Mouse (Mus musculus) embryonic facial prominence, embryonic 11.5 days (tissue): ENCODE measurements around the gene St6galnac5. TPM values are rescaled to one million over a fixed set of nuclear protein-coding genes. Genes with fewer than 3 reads are reported as not detected.

Experiments used
- ATAC-seq: fragments of 200-750 bp; cut with Nextera tagmentation; replicated peaks from 2 replicates; pipeline ENCODE4 v1.8.0; 2017; ENCODE audit warnings: low read depth; ENCODE audit not compliant: insufficient number of reproducible peaks, low FRiP score, low TSS enrichment
- DNase-seq: peaks from one replicate; pipeline ENCODE4 v3.0.0-alpha.2; 2015; ENCODE audit warnings: low spot score
- H3K27ac ChIP-seq: fragments of 300-500 bp; sonication (generic); replicated peaks from 2 replicates; pipeline ENCODE4 v1.5.1; 2014; ENCODE audit warnings: mild to moderate bottlenecking, low read depth, low read length, control low read depth
- H3K27me3 ChIP-seq: fragments of 300-500 bp; sonication (generic); 2 replicates; pipeline ENCODE4 v1.6.1; 2014; ENCODE audit warnings: mild to moderate bottlenecking, low read length, moderate library complexity, mixed read lengths; ENCODE audit not compliant: control insufficient read depth, insufficient read depth
- H3K36me3 ChIP-seq: fragments of 300-500 bp; sonication (generic); replicated peaks from 2 replicates; pipeline ENCODE4 v1.6.1; 2014; ENCODE audit warnings: low read depth, mild to moderate bottlenecking, low read length, moderate library complexity, mixed read lengths; ENCODE audit not compliant: control insufficient read depth, insufficient read depth
- H3K4me1 ChIP-seq: fragments of 300-500 bp; sonication (generic); 2 replicates; pipeline ENCODE4 v1.6.1; 2014; ENCODE audit warnings: low read length, mixed read lengths; ENCODE audit not compliant: control insufficient read depth, insufficient read depth
- H3K4me2 ChIP-seq: fragments of 300-500 bp; sonication (generic); 2 replicates; pipeline ENCODE4 v1.6.1; 2014; ENCODE audit warnings: low read depth, mild to moderate bottlenecking, control low read depth, low read length, moderate library complexity
- H3K4me3 ChIP-seq: fragments of 300-500 bp; sonication (generic); 2 replicates; pipeline ENCODE4 v1.5.1; 2014; ENCODE audit warnings: low read depth, low read length, control low read depth
- H3K9ac ChIP-seq: fragments of 300-500 bp; sonication (generic); replicated peaks from 2 replicates; pipeline ENCODE4 v1.6.1; 2014; ENCODE audit warnings: mild to moderate bottlenecking, control low read depth, low read length
- H3K9me3 ChIP-seq: fragments of 300-500 bp; sonication (generic); replicated peaks from 2 replicates; pipeline ENCODE4 v1.6.1; 2016; ENCODE audit warnings: mild to moderate bottlenecking, low read length, inconsistent platforms, mixed read lengths; ENCODE audit not compliant: control insufficient read depth
- WGBS: fragments of 180-500 bp; shearing (Covaris S2); extraction: QIAGEN DNeasy Blood & Tissue Kit; methylation state at CpG from one replicate; pipeline ENCODE4 v1.1.7; 2014; 5-methylcytosine and 5-hydroxymethylcytosine counted together
- polyA plus RNA-seq: library from polyadenylated mRNA; unstranded; fragments of >200 nt; fragmentation: Nextera tagmentation; extraction: Ambion mirVana; gene quantifications from 2 replicates; pipeline ENCODE4 v1.2.1, GENCODE M21; 2014

St6galnac5 gene
- polyA plus RNA-seq, 1 experiment from 2014 or later, result 1.3 TPM

GRCm38 (mm10) chr3:152894935-152895334 lies 87.1 kb downstream of the St6galnac5 start:
- DNase-seq (no peak), ATAC-seq (no peak)
- H3K36me3 ChIP-seq, result no peaks in the 10 kb centered on the region
- WGBS, result 62% methylated on average over 4 of the region's 4 CpGs
- no peak overlapping the region for H3K4me2 ChIP-seq
- H3K9me3 ChIP-seq, result no peaks in the 10 kb centered on the region
- H3K9ac ChIP-seq, result no peak overlapping the region
- H3K27me3 ChIP-seq, result no peaks in the 10 kb centered on the region
- H3K4me1 ChIP-seq, result no peaks in the 10 kb centered on the region
- no peak overlapping the region for H3K4me3 ChIP-seq
- H3K27ac ChIP-seq, result no peak overlapping the region

- no peak for ATAC-seq
- Histone ChIP-seq H3K9me3 (no peaks in the 10 kb centered on the region), H3K27me3 (no peaks in the 10 kb centered on the region), H3K4me3 (no peak overlapping the region), H3K27ac (no peak overlapping the region), H3K4me2 (no peak overlapping the region), H3K36me3 (no peaks in the 10 kb centered on the region), H3K4me1 (no peaks in the 10 kb centered on the region), H3K9ac (no peak overlapping the region)
- 77% methylated on average over 7 of the region's 7 CpGs for WGBS
- no peak for DNase-seq
Measured at GRCm38 (mm10) chr3:152888116-152888515, 93.9 kb downstream of the St6galnac5 start.

DNA sequence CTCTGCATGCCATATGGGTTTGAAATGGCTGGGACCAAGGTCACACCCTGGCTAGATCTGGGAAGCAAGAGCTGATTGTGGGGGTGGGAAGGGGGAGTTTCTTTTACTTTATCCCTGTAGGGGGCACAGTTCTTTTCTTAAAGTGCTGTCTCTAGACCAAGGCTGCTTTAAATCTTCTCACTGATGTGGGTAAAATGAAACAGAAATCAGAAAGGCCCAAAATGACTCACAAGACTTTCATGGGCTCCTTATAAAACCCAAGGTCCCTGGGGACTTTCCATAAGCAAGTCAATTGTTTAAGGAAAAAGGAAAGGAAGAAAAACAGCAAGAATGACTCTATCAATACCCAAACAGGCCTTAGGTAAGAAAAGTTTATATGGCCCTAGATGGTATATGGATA lies 95.3 kb downstream of the St6galnac5 start:
- Histone ChIP-seq H3K4me3 (no peak overlapping the region), H3K9me3 (no peaks in the 10 kb centered on the region), H3K27ac (no peak overlapping the region), H3K27me3 (no peaks in the 10 kb centered on the region), H3K4me2 (no peak overlapping the region), H3K9ac (no peak overlapping the region), H3K4me1 (no peaks in the 10 kb centered on the region), H3K36me3 (no peaks in the 10 kb centered on the region)
- ATAC-seq (no peak), DNase-seq (no peak)

DNA sequence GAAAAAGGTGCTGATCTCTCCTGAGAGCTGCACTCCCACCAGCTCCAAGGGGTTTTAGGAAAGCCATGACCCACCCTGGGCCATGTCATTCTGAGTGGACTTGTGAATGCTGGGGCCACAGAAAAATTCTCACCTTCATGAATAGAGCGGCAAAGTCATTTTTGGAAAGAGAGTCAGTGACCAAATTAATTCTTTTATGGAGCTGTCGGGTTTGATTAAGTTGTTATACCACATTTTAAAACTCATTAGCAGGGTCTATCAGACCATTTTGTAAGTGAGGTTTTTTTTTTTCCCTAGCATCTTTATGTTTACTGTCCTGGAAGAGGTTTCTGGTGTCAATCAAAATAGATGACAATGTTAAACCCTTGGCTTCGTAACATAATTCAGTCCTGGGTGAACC lies 98.5 kb downstream of the St6galnac5 start:
- Histone ChIP-seq H3K27ac (no peak overlapping the region), H3K4me2 (no peak overlapping the region), H3K4me1 (no peaks in the 10 kb centered on the region), H3K9me3 (no peaks in the 10 kb centered on the region), H3K9ac (no peak overlapping the region), H3K36me3 (no peaks in the 10 kb centered on the region), H3K27me3 (no peaks in the 10 kb centered on the region), H3K4me3 (no peak overlapping the region)
- DNase-seq, result no peak
- 78% methylated on average over 3 of the region's 3 CpGs for WGBS
- ATAC-seq, result no peak

- H3K4me3 ChIP-seq, result no peak overlapping the region
- DNase-seq (no peak), ATAC-seq (no peak)
- H3K4me1 ChIP-seq, result no peaks in the 10 kb centered on the region
- no peaks in the 10 kb centered on the region for H3K36me3 ChIP-seq
- 64% methylated on average over 4 of the region's 4 CpGs for WGBS
- no peak overlapping the region for H3K4me2 ChIP-seq
- no peaks in the 10 kb centered on the region for H3K27me3 ChIP-seq
- no peak overlapping the region for H3K9ac ChIP-seq
- H3K27ac ChIP-seq, result no peak overlapping the region
- no peaks in the 10 kb centered on the region for H3K9me3 ChIP-seq
Measured at GRCm38 (mm10) chr3:152881706-152882105, 100.3 kb downstream of the St6galnac5 start.

- no peak overlapping the region for H3K27ac ChIP-seq
- H3K4me2 ChIP-seq, result no peak overlapping the region
- no peaks in the 10 kb centered on the region for H3K4me1 ChIP-seq
- no peaks in the 10 kb centered on the region for H3K9me3 ChIP-seq
- H3K4me3 ChIP-seq, result no peak overlapping the region
- 39% methylated on average over 15 of the region's 15 CpGs for WGBS
- H3K9ac ChIP-seq, result no peak overlapping the region
- no peaks in the 10 kb centered on the region for H3K36me3 ChIP-seq
- peak; percentile 53; the same call in 1 of the 2 replicates for ATAC-seq
- peak; percentile 70 for DNase-seq
- no peaks in the 10 kb centered on the region for H3K27me3 ChIP-seq
Measured at GRCm38 (mm10) chr3:152880121-152880835, 101.8 kb downstream of the St6galnac5 start.

DNA sequence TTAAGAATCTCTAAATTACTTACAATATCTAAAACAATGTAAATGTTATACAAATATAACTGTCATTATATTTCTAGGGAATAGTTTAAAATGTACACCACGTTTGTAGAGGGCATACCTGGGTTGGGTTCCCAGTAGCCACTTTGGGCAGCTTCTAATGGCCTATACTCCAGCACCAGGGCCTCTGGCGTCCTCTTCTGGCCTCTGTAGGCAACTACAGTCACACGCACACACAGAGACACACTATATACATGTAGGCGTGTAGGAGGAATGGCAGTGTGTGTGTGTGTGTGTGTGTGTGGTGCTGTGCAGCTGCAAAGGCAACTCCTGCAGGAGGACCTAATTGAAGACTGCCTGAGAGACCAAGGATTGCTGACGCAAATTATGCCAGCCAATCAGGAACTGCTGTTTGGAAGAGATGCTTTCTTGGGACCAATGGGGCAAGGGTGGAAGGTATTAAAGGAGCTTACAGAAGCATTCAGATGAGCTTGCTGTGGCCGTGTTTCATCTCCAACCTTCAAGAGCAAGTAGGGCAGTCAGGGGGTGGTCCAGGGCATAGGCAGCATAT lies 106.2 kb downstream of the St6galnac5 start:
- no peak for ATAC-seq
- H3K4me3 ChIP-seq, result no peak overlapping the region

GRCm38 (mm10) chr3:152874431-152875355 lies 107.4 kb downstream of the St6galnac5 start:
- H3K9ac ChIP-seq, result no peak overlapping the region
- H3K36me3 ChIP-seq, result no peaks in the 10 kb centered on the region
- no peak overlapping the region for H3K4me3 ChIP-seq
- DNase-seq (no peak), ATAC-seq (no peak)
- H3K4me1 ChIP-seq, result no peaks in the 10 kb centered on the region
- 75% methylated on average over 17 of the region's 17 CpGs for WGBS
- H3K27me3 ChIP-seq, result no peaks in the 10 kb centered on the region
- no peak overlapping the region for H3K4me2 ChIP-seq
- no peaks in the 10 kb centered on the region for H3K9me3 ChIP-seq
- no peak overlapping the region for H3K27ac ChIP-seq

More for the DNA sequence above, 106.2 kb downstream of the St6galnac5 start:
- H3K36me3 ChIP-seq, result no peaks in the 10 kb centered on the region
- H3K4me2 ChIP-seq, result no peak overlapping the region
- H3K27ac ChIP-seq, result no peak overlapping the region
- no peaks in the 10 kb centered on the region for H3K4me1 ChIP-seq
- no peaks in the 10 kb centered on the region for H3K27me3 ChIP-seq
- no peaks in the 10 kb centered on the region for H3K9me3 ChIP-seq
- WGBS, result 82% methylated on average over 6 of the region's 6 CpGs
- H3K9ac ChIP-seq, result no peak overlapping the region
- no peak for DNase-seq
